Mouse (Mus musculus) ES-E14 (cell line): ENCODE results near the gene 1700013G24Rik.

Source experiments
- CHD2 ChIP-seq: IDR thresholded peaks from 2 replicates; pipeline ENCODE4 v1.6.1; 2014; ENCODE audit warnings: mild to moderate bottlenecking, low read depth, low read length, inconsistent platforms
- HCFC1 ChIP-seq: IDR thresholded peaks from 2 replicates; pipeline ENCODE4 v1.6.1; 2012; ENCODE audit warnings: low read length, inconsistent platforms, borderline replicate concordance; ENCODE audit not compliant: insufficient read depth
- MAFK ChIP-seq: IDR thresholded peaks from 2 replicates; pipeline ENCODE4 v1.6.1; 2014; ENCODE audit warnings: mild to moderate bottlenecking, low read depth, low read length, inconsistent platforms; ENCODE audit not compliant: insufficient read depth
- ZC3H11A ChIP-seq: IDR thresholded peaks from 2 replicates; pipeline ENCODE4 v1.6.1; 2012; ENCODE audit warnings: low read depth, mild to moderate bottlenecking, inconsistent platforms, low read length, borderline replicate concordance
- ZNF384 ChIP-seq: IDR thresholded peaks from 2 replicates; pipeline ENCODE4 v1.6.1; 2012; ENCODE audit warnings: low read depth, low read length, inconsistent platforms

DNA sequence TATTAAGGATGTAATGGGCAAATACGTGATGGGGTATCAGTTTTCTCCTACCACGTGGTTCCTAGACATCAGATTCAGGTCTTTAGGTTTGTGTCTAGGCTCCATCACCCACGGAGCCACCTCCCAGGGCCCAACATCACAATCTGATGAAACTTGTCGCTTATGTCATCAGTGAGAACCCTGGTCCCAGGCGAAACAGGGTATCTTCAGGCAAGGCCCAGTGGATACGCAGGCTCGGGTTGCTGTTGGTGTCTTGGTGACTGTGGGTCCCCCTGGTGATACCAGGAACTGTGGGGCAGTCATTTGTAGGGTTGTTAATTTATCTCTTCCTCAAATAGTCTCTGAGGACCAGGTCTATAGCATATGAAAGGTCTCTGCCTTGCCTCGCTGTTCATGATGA, 20.2 kb downstream of the 1700013G24Rik start:
- TF ChIP-seq HCFC1 (no peak), ZC3H11A (no peak), CHD2 (no peak), ZNF384 (no peak), MAFK (no peak)
